Mouse (Mus musculus) lung, postnatal 0 days (tissue): Measurements from ENCODE around the gene Trpv2.

Experiments used
- CTCF ChIP-seq: IDR thresholded peaks from 2 replicates; pipeline ENCODE4 v1.5.1; 2016; ENCODE audit warnings: antibody characterized with exemption, mild to moderate bottlenecking
- EP300 ChIP-seq: IDR thresholded peaks from 2 replicates; pipeline ENCODE4 v1.6.1; 2016; ENCODE audit warnings: antibody characterized with exemption, mild to moderate bottlenecking, control low read depth

DNA sequence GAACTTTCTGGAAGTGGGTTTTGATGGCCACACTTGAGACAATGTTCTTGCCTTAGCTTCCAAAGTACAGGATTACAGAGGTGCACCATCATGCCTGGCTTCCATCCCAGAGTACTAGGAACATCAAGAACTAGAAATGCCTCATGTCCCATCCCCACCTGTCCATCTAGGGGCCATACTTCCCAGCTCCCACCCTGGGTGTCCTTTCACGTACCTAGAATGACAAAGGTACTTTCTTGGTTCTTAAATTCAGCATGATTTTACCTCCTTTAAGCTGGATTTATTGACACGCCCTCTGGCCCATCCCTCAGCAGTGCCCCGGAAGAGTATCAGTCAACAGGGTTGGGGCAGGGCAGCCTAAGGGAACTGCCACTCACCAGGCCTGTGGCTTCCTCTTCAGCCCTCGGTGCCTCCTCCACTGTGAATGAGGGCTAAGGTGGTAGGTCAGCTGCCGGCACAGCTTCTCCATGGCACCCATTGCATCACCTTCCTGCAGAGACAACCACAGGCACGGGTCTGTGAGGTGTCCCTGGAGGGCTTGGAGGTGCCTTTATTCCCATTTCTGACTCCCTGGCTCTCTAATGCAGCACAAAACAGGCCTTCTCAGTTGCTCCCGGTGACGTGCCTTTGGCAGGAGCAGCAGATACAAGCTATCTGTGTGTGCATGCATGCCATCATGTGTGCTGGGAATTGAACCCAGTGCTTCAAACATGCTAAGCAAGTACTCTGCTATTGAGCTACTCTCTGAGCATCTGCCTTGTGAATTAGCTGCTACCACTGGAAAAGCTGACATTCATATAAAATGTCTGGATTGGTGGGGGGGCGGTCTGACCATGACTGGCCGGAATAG is 34.8 kb downstream of the Trpv2 start:
- TF ChIP-seq CTCF (no peak), EP300 (no peak)
